Mouse (Mus musculus) CH12.LX (cell line): ENCODE data around the gene Ncoa3. TPM values are rescaled to one million over a fixed set of nuclear protein-coding genes. Genes with fewer than 3 reads are reported as not detected.

Experiments used
- DNase-seq: peaks from one replicate; pipeline ENCODE4 v3.0.0-alpha.2; 2013; ENCODE audit errors: extremely low read depth
- H3K27ac ChIP-seq: 2 replicates; pipeline ENCODE4 v1.5.1; 2012; ENCODE audit warnings: low read depth, mild to moderate bottlenecking, control low read depth, moderate library complexity; ENCODE audit not compliant: insufficient read depth
- H3K27me3 ChIP-seq: replicated peaks from 2 replicates; pipeline ENCODE3; 2012; ENCODE audit warnings: inconsistent platforms
- H3K36me3 ChIP-seq, 2 experiments: replicated peaks in 1 of 2; 2 replicates each; pipeline versions ENCODE3 to v1.6.1; 2012; ENCODE audit warnings: inconsistent platforms in 1 of 2, low read length in 1 of 2, mild to moderate bottlenecking in 1 of 2, mixed read lengths in 1 of 2, moderate library complexity in 1 of 2; ENCODE audit not compliant: control insufficient read depth in 1 of 2, insufficient read depth in 1 of 2
- H3K4me1 ChIP-seq, 2 experiments: 2 replicates each; pipeline ENCODE4 v1.6.1; 2012; ENCODE audit warnings: inconsistent platforms in 1 of 2, moderate library complexity in 1 of 2; ENCODE audit not compliant: insufficient read depth in 2 of 2, control insufficient read depth in 1 of 2
- H3K4me2 ChIP-seq: 2 replicates; pipeline ENCODE4 v1.6.1; 2012; ENCODE audit warnings: low read depth, mild to moderate bottlenecking, control low read depth; ENCODE audit not compliant: poor library complexity, insufficient read depth, severe bottlenecking
- H3K4me3 ChIP-seq, 3 experiments: fragments of 150-350 bp in 1 of 3; sonication (generic) in 1 of 3; replicated peaks in 1 of 3; 2 replicates each; pipeline versions ENCODE3 to v1.5.1; 2011 to 2012; ENCODE audit warnings: low read depth in 2 of 3, low read length in 2 of 3, mild to moderate bottlenecking in 2 of 3, moderate library complexity in 2 of 3, control low read depth in 1 of 3, improper control_type of control experiment in 1 of 3, inconsistent platforms in 1 of 3, mixed read lengths in 1 of 3; ENCODE audit not compliant: poor library complexity in 1 of 3
- H3K79me2 ChIP-seq: replicated peaks from 2 replicates; pipeline ENCODE4 v1.6.1; 2012; ENCODE audit warnings: mild to moderate bottlenecking, moderate library complexity; ENCODE audit not compliant: control insufficient read depth, poor library complexity, insufficient read depth, severe bottlenecking; ENCODE audit errors: extremely low read depth
- H3K9ac ChIP-seq: 2 replicates; pipeline ENCODE4 v1.6.1; 2012; ENCODE audit warnings: low read depth, mild to moderate bottlenecking, control low read depth, moderate library complexity; ENCODE audit not compliant: insufficient read depth
- H3K9me3 ChIP-seq: replicated peaks from 2 replicates; pipeline ENCODE3; 2012; ENCODE audit warnings: low read length, inconsistent platforms, mixed read lengths
- BHLHE40 ChIP-seq: IDR thresholded peaks from 2 replicates; pipeline ENCODE4 v1.6.1; 2011; ENCODE audit warnings: mild to moderate bottlenecking, low read depth, low read length, improper control_type of control experiment
- CHD1 ChIP-seq: IDR thresholded peaks from 2 replicates; pipeline ENCODE4 v1.6.1; 2012; ENCODE audit warnings: low read depth, low read length, improper control_type of control experiment, inconsistent platforms
- E2F4 ChIP-seq: IDR thresholded peaks from 2 replicates; pipeline ENCODE4 v1.6.1; 2011; ENCODE audit warnings: low read depth, low read length, improper control_type of control experiment; ENCODE audit not compliant: insufficient replicate concordance
- GABPA ChIP-seq: IDR thresholded peaks from 2 replicates; pipeline ENCODE4 v1.6.1; 2012; ENCODE audit warnings: low read depth, low read length, improper control_type of control experiment, inconsistent platforms; ENCODE audit not compliant: insufficient replicate concordance
- IRF4 ChIP-seq: IDR thresholded peaks from 2 replicates; pipeline ENCODE4 v1.6.1; 2014; ENCODE audit warnings: low read depth, mild to moderate bottlenecking, inconsistent platforms, low read length, improper control_type of control experiment
- JUN ChIP-seq: IDR thresholded peaks from 2 replicates; pipeline ENCODE4 v1.6.1; 2011; ENCODE audit warnings: low read depth, mild to moderate bottlenecking, low read length, improper control_type of control experiment, moderate library complexity; ENCODE audit not compliant: insufficient read depth
- JUND ChIP-seq: conservative IDR thresholded peaks from 2 replicates; pipeline ENCODE4 v1.6.1; 2011; ENCODE audit warnings: low read depth, low read length, improper control_type of control experiment
- KAT2A ChIP-seq: IDR thresholded peaks from 2 replicates; pipeline ENCODE4 v1.6.1; 2012; ENCODE audit warnings: low read length, improper control_type of control experiment, inconsistent platforms; ENCODE audit not compliant: insufficient replicate concordance
- MAFK ChIP-seq: IDR thresholded peaks from 2 replicates; pipeline ENCODE4 v1.6.1; 2011; ENCODE audit warnings: low read length, improper control_type of control experiment; ENCODE audit not compliant: insufficient replicate concordance
- MEF2A ChIP-seq: IDR thresholded peaks from 2 replicates; pipeline ENCODE4 v1.6.1; 2014; ENCODE audit warnings: low read depth, mild to moderate bottlenecking, inconsistent platforms, low read length, improper control_type of control experiment, borderline replicate concordance
- NELFE ChIP-seq: IDR thresholded peaks from 2 replicates; pipeline ENCODE4 v1.6.1; 2011; ENCODE audit warnings: low read depth, low read length, improper control_type of control experiment
- PAX5 ChIP-seq: IDR thresholded peaks from 2 replicates; pipeline ENCODE4 v1.6.1; 2012; ENCODE audit warnings: low read length, inconsistent platforms, mixed read lengths
- RAD21 ChIP-seq: IDR thresholded peaks from 2 replicates; pipeline ENCODE4 v1.6.1; 2011; ENCODE audit warnings: low read depth, mild to moderate bottlenecking, low read length, improper control_type of control experiment, moderate library complexity
- SIN3A ChIP-seq: IDR thresholded peaks from 2 replicates; pipeline ENCODE4 v1.6.1; 2012; ENCODE audit warnings: low read length, improper control_type of control experiment, inconsistent platforms
- SMC3 ChIP-seq: IDR thresholded peaks from 2 replicates; pipeline ENCODE4 v1.6.1; 2011; ENCODE audit warnings: low read depth, low read length, improper control_type of control experiment
- TBP ChIP-seq: conservative IDR thresholded peaks from 2 replicates; pipeline ENCODE4 v1.6.1; 2011; ENCODE audit warnings: low read depth, low read length, improper control_type of control experiment
- TCF12 ChIP-seq: IDR thresholded peaks from 2 replicates; pipeline ENCODE4 v1.6.1; 2014; ENCODE audit warnings: low read depth, mild to moderate bottlenecking, inconsistent platforms, low read length, improper control_type of control experiment
- USF1 ChIP-seq: IDR thresholded peaks from 2 replicates; pipeline ENCODE4 v1.6.1; 2014; ENCODE audit warnings: low read depth, mild to moderate bottlenecking, inconsistent platforms, low read length, improper control_type of control experiment
- ZC3H11A ChIP-seq: IDR thresholded peaks from 2 replicates; pipeline ENCODE4 v1.6.1; 2012; ENCODE audit warnings: low read depth, mild to moderate bottlenecking, inconsistent platforms, low read length, improper control_type of control experiment
- ZKSCAN1 ChIP-seq: IDR thresholded peaks from 2 replicates; pipeline ENCODE4 v1.6.1; 2012; ENCODE audit warnings: low read depth, inconsistent platforms, low read length, improper control_type of control experiment, borderline replicate concordance
- ZMIZ1 ChIP-seq: IDR thresholded peaks from 2 replicates; pipeline ENCODE4 v1.6.1; 2012; ENCODE audit warnings: low read depth, mild to moderate bottlenecking, inconsistent platforms, low read length, improper control_type of control experiment
- dilution Hi-C: fragments of 300-500 bp; cut with MboI; formaldehyde crosslinking; loops from 2 replicates; pipeline ENCODE4 v1.14.3; 2020; ENCODE audit warnings: low sequenced_read_pairs; ENCODE audit not compliant: extremely low pct_unique_long_range_greater_than_20kb, extremely low pct_ligation_motif_present
- in situ Hi-C: fragments of 300-500 bp; cut with MboI; formaldehyde crosslinking; loops from 3 replicates; pipeline ENCODE4 v1.14.3; 2019; ENCODE audit warnings: low sequenced_read_pairs, low pct_ligation_motif_present, low pct_unique_long_range_greater_than_20kb, mixed read lengths
- polyA plus RNA-seq: library from polyadenylated mRNA; unstranded; fragments of >175 nt; gene quantifications from 2 replicates; pipeline ENCODE4 v1.2.1, GENCODE M21; 2012; ENCODE audit warnings: low read depth; ENCODE audit not compliant: insufficient read length
- total RNA-seq, 2 experiments: library from RNA; depleted of rRNA; stranded (reverse); fragments of 300-350 nt in 1 of 2; fragments of >200 nt in 1 of 2; gene quantifications; 2 replicates each; pipeline ENCODE4 v1.2.3; 2012 to 2014

The Ncoa3 gene
- total and polyA plus RNA-seq, 3 experiments, result 13.4 to 21.9 (median 17.1) TPM

DNA sequence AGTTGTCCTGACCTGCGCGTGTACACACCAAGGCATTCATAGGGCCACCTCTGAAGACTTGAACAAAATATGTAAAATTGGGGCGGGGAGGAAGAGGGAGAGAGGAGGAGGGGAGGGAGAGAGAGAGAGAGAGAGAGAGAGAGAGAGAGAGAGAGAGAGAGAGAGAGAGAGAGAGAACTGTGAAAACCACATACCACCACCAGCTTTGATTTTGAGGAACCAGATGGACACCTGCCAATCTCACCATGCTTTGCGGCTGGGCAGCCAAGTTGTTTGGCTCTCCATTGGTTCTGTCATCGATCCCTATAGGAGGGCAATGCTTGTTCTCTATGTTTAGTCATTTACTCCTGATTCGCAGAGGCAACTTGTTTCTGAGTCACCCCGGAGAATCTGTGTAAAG, 21.7 kb upstream of the Ncoa3 start:
- no peaks in the 10 kb centered on the region for H3K36me3 ChIP-seq
- no peak overlapping the region for H3K9ac ChIP-seq
- dilution Hi-C loops (no loop called here), in situ Hi-C loops (no loop called here)
- H3K4me3 ChIP-seq, result no peak overlapping the region
- no peak overlapping the region for H3K27ac ChIP-seq
- no peaks in the 10 kb centered on the region for H3K9me3 ChIP-seq
- no peak for TF ChIP-seq SIN3A
- peak; percentile 58 for TF ChIP-seq TCF12
- TF ChIP-seq MEF2A, result no peak
- no peak overlapping the region for H3K4me2 ChIP-seq
- H3K27me3 ChIP-seq, result no peaks in the 10 kb centered on the region
- H3K4me1 ChIP-seq, result peaks cover 23 to 64% of the 10 kb centered on the region in 2 experiments
- H3K79me2 ChIP-seq, result no peaks in the 10 kb centered on the region
- no peak for DNase-seq

GRCm38 (mm10) chr2:165974383-165974782, 18.1 kb upstream of the Ncoa3 start:
- TF ChIP-seq CHD1, result no peak
- TF ChIP-seq JUN, result no peak
- no peak for TF ChIP-seq USF1
- no peak for TF ChIP-seq NELFE
- TF ChIP-seq SMC3, result no peak
- TF ChIP-seq ZC3H11A, result no peak
- TF ChIP-seq SIN3A, result no peak
- no peak for TF ChIP-seq ZMIZ1
- TF ChIP-seq E2F4, result no peak
- no peak for TF ChIP-seq IRF4
- no peak for TF ChIP-seq KAT2A
- no peak for TF ChIP-seq JUND
- TF ChIP-seq RAD21, result no peak
- TF ChIP-seq GABPA, result no peak
- TF ChIP-seq ZKSCAN1, result no peak
- no peak for TF ChIP-seq TBP
- TF ChIP-seq PAX5, result no peak
- no peak for TF ChIP-seq MAFK
- no peak for TF ChIP-seq BHLHE40
- no peak overlapping the region for H3K4me3 ChIP-seq
- peaks cover 3% of the 10 kb centered on the region for H3K9me3 ChIP-seq
- dilution Hi-C loops (no loop called here), in situ Hi-C loops (no loop called here)
- H3K79me2 ChIP-seq, result no peaks in the 10 kb centered on the region
- H3K27ac ChIP-seq, result no peak overlapping the region
- no peaks in the 10 kb centered on the region for H3K27me3 ChIP-seq
- no peaks in the 10 kb centered on the region for H3K36me3 ChIP-seq
- H3K4me1 ChIP-seq, result peaks cover 23 to 57% of the 10 kb centered on the region in 2 experiments
- DNase-seq, result no peak
- no peak overlapping the region for H3K4me2 ChIP-seq
- H3K9ac ChIP-seq, result no peak overlapping the region
